22 mouse cellular contexts compared by ENCODE assay signal in genomic region chr7:75049751-75050150, GRCm38 (mm10).
DNase-seq lines count a peak whose midpoint lies in the region; ATAC-seq and TF ChIP-seq lines count a peak whose summit lies in the region.
"Had no signal": no experiment of that assay in that cellular context is flagged by ENCODE, and none has a peak within 500 bp of the region (broad histone marks: within the 10 kb centered on the region; RNA-seq: fewer than 3 reads in every experiment).

No protein-coding gene starts in this region.

- H3K4me3 ChIP-seq in kidney, embryonic 14.5 days (ENCODE audit: low read length): no peak overlapping the region
- no peak overlapping the region for H3K4me3 ChIP-seq in heart, embryonic 10.5 days
- no peak overlapping the region for H3K4me3 ChIP-seq in midbrain, postnatal 0 days (ENCODE audit: low read depth, low read length)
- H3K4me3 ChIP-seq: embryonic facial prominence, embryonic 15.5 days; gastrocnemius, adult 2 months; heart, embryonic 15.5 days; hindbrain, embryonic 10.5 days; intestine, embryonic 15.5 days had no signal

- no peak for TF ChIP-seq CTCF in midbrain, postnatal 0 days (IDR thresholded peaks at IDR 0.05)

- peak overlapping the region; percentile 38; the same call in 1 of the 2 replicates for H3K27ac ChIP-seq in kidney, embryonic 14.5 days (ENCODE audit: low read depth, low read length)
- H3K27ac ChIP-seq in heart, embryonic 10.5 days: 0 out of 2 replicates have a peak overlapping the region, but pooled peaks have one; percentile 10
- H3K27ac ChIP-seq in midbrain, postnatal 0 days (ENCODE audit: low read depth, low read length): no peak overlapping the region
- H3K27ac ChIP-seq: embryonic facial prominence, embryonic 15.5 days; gastrocnemius, adult 2 months; heart, embryonic 15.5 days; hindbrain, embryonic 10.5 days; intestine, embryonic 15.5 days; stomach, postnatal 0 days had no signal

- H3K36me3 ChIP-seq in kidney, embryonic 14.5 days (ENCODE audit: control insufficient read depth, insufficient read depth, low read length): no peaks in the 10 kb centered on the region
- H3K36me3 ChIP-seq in heart, embryonic 10.5 days: no peaks in the 10 kb centered on the region
- no peaks in the 10 kb centered on the region for H3K36me3 ChIP-seq in midbrain, postnatal 0 days (ENCODE audit: insufficient read depth, low read length)
- H3K36me3 ChIP-seq: embryonic facial prominence, embryonic 15.5 days; heart, embryonic 15.5 days; hindbrain, embryonic 10.5 days; intestine, embryonic 15.5 days had no signal

- no peaks in the 10 kb centered on the region for H3K4me1 ChIP-seq in kidney, embryonic 14.5 days (ENCODE audit: control insufficient read depth, insufficient read depth, low read length)
- H3K4me1 ChIP-seq in heart, embryonic 10.5 days: peaks cover 14% of the 10 kb centered on the region
- no peaks in the 10 kb centered on the region for H3K4me1 ChIP-seq in midbrain, postnatal 0 days (ENCODE audit: insufficient read depth, low read length)
- H3K4me1 ChIP-seq: embryonic facial prominence, embryonic 15.5 days; hindbrain, embryonic 10.5 days; intestine, embryonic 15.5 days had no signal

- no peak overlapping the region for H3K9ac ChIP-seq in kidney, embryonic 14.5 days (ENCODE audit: low read depth, low read length)
- H3K9ac ChIP-seq in midbrain, postnatal 0 days (replicated peaks; ENCODE audit: low read length, poor library complexity, severe bottlenecking): no peak overlapping the region
- H3K9ac ChIP-seq: embryonic facial prominence, embryonic 15.5 days; heart, embryonic 15.5 days; intestine, embryonic 15.5 days had no signal

- no peak overlapping the region for H3K4me2 ChIP-seq in kidney, embryonic 14.5 days (replicated peaks; ENCODE audit: low read depth, low read length)
- no peak overlapping the region for H3K4me2 ChIP-seq in midbrain, postnatal 0 days (ENCODE audit: low read depth, low read length, poor library complexity, severe bottlenecking)
- H3K4me2 ChIP-seq: embryonic facial prominence, embryonic 15.5 days; heart, embryonic 15.5 days; intestine, embryonic 15.5 days; midbrain, embryonic 11.5 days had no signal

- H3K9me3 ChIP-seq in kidney, embryonic 14.5 days (ENCODE audit: control insufficient read depth, low read length): no peaks in the 10 kb centered on the region
- no peaks in the 10 kb centered on the region for H3K9me3 ChIP-seq in heart, embryonic 10.5 days
- H3K9me3 ChIP-seq in midbrain, postnatal 0 days (ENCODE audit: low read length): no peaks in the 10 kb centered on the region
- H3K9me3 ChIP-seq: embryonic facial prominence, embryonic 15.5 days; heart, embryonic 15.5 days; hindbrain, embryonic 10.5 days; intestine, embryonic 15.5 days had no signal

- DNase-seq in kidney, postnatal 36 days: no peak
- peak; percentile 14 to 18 for DNase-seq in kidney, postnatal 4 days
- no peak for DNase-seq in kidney, adult 8-10 months
- DNase-seq in heart, embryonic 10.5 days (ENCODE audit: low spot score): no peak
- DNase-seq in lung, postnatal 14 days: peak; percentile 0
- DNase-seq in midbrain, postnatal 0 days (ENCODE audit: low spot score): no peak
- DNase-seq: adrenal gland, postnatal 36 days; cerebellum, adult 9-11 months; gastrocnemius, adult 2 months; layer of hippocampus, postnatal 36 days; right cerebral cortex, postnatal 14 days; thymus, adult 2 months; thymus, postnatal 4 days had no signal

- 47% methylated on average over 5 of the region's 5 CpGs for WGBS in kidney, embryonic 14.5 days
- WGBS in heart, embryonic 10.5 days: 61% methylated on average over 5 of the region's 5 CpGs
- 92% methylated on average over 5 of the region's 5 CpGs for WGBS in midbrain, postnatal 0 days

- H3K27me3 ChIP-seq in kidney, embryonic 14.5 days (ENCODE audit: control insufficient read depth, insufficient read depth, low read length): no peaks in the 10 kb centered on the region
- H3K27me3 ChIP-seq in heart, embryonic 10.5 days (ENCODE audit: insufficient read depth, poor library complexity, severe bottlenecking): no peaks in the 10 kb centered on the region
- no peaks in the 10 kb centered on the region for H3K27me3 ChIP-seq in midbrain, postnatal 0 days (ENCODE audit: insufficient read depth, low read length)
- H3K27me3 ChIP-seq: embryonic facial prominence, embryonic 15.5 days; heart, embryonic 15.5 days; intestine, embryonic 15.5 days had no signal

- peak; percentile 55; the same call in 1 of the 2 replicates for ATAC-seq in kidney, embryonic 14.5 days (ENCODE audit: low FRiP score, low TSS enrichment)
- no peak for ATAC-seq in midbrain, postnatal 0 days (ENCODE audit: low FRiP score)
- ATAC-seq: forebrain, embryonic 14.5 days; hindbrain, embryonic 16.5 days; intestine, embryonic 15.5 days had no signal

Comparison
In these comparisons a context has a peak if more than half of its experiments do, and no peak if none do; other contexts are left out.
1. DNase-seq: peak in kidney, postnatal 4 days (2 of 2) and lung, postnatal 14 days (single experiment); none in kidney, postnatal 36 days (0 of 2), kidney, adult 8-10 months (0 of 2), heart, embryonic 10.5 days (single experiment) and midbrain, postnatal 0 days (single experiment).